Mouse (Mus musculus): ENCODE data around the gene Cox5a. TPM values are rescaled to one million over a fixed set of nuclear protein-coding genes. Genes with fewer than 3 reads are reported as not detected.

Gene Cox5a
- total RNA-seq, 2 experiments from 2014 or later, result 1,447 to 1,511 TPM

GRCm38 (mm10) chr9:57525516-57525915 is 4.4 kb downstream of the Cox5a start:
- no peak for DNase-seq

GRCm38 (mm10) chr9:57526435-57526834 is 5.4 kb downstream of the Cox5a start:
- no peak for DNase-seq

GRCm38 (mm10) chr9:57531946-57532345 is 10.9 kb downstream of the Cox5a start:
- no peak for DNase-seq

DNA sequence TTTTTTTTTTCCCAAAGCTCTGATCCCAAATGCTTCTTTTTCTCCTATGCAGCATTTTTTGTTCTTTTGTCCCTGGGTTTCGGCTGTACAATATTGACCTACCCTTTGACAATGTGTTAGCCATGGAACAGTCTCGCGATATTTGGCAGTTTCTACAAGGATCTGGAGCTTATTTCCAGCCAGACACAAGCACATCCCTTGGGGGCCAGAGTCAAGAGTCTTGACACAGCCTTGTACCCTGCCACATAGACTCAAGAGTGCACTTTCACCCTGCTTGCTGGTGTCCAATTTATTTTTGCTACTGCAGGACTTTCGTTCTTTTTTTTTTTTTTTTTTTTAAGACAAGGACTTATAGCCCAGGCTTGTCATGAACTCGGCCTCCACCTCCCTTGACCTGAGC is 15.3 kb downstream of the Cox5a start:
- DNase-seq, result no peak

DNA sequence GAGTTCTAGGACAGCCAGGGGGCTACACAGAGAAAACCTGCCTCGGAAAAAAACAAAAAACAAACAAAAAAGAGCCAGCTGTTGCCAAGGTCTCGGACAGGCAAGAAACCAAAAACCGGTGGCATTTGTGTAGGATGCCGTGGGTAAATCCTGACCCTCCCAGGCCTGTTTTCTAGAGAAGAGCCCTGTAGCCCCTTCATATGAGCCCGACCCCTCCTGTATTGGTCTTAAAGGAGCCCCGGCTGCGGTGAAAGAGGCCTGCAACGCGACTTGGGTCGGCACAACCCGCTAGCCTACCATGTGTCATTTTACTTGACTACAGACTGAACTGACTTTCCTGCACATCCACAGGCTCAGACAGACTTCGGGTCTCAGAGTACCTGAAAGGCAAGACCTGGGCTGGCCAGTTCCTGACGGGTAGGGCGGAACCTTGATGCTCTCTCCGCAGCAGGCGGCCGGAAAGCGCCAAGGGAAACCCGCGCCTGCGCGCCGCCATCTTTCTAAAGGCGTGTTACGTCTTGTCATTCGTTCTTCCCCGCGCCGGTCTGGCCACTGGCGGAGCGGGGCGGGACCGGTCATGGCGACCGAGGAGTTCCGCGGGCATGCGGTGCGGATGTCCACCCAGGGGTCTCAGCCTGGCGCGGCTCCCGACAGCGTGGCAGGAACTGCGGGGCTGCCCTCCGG is 16.1 kb downstream of the Cox5a start, which contains the start of gene Fam219b:
TSS of gene Fam219b (plus strand) at position 485 of the 684 bp plus-strand sequence.
- DNase-seq, result peak; percentile 87

- DNase-seq, result no peak
Measured at GRCm38 (mm10) chr9:57537728-57538181, 16.7 kb downstream of the Cox5a start.

GRCm38 (mm10) chr9:57539550-57539949 is 18.5 kb downstream of the Cox5a start:
- no peak for DNase-seq

DNA sequence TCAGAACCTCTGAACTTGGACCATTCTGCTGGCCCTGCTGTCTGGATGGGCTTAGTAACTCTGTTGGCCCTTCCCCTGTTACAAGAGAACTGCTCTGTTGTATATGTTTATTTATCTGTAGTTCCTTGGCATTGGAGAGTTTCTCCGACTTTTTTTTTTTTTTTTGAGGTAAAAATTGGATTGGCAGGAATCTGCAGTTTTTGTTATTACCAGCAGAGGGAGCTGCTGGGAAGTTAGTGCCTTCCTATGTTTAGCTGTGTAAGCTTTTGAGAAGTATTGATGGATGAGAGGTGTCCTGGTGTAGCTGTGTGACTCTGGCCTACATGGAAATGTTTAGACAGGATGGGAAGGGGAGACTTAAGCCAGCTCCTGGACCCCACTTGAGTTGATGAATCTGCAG is 20.2 kb downstream of the Cox5a start:
- no peak for DNase-seq

DNA sequence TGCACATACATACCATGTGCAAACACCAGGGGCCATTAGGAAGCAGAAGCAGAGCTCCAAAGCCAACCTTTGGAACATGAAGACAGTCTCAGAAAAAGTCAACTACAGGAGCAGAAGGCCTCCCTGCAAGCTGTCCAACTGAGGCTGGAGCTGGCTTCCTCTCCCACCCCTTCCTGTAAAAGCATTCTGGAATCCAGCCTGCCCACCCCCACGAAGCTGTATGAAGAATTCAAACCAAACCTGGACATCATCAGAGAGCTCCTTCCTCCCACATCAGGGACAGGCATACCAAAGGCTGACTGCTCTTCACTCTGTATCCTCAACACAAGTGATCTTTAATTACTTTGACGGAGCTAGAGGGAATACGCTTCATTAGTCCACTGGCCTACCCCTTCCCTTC is 22.9 kb downstream of the Cox5a start:
- no peak for DNase-seq

- DNase-seq, result peak; percentile 80
Measured at GRCm38 (mm10) chr9:57547287-57547686, 26.2 kb downstream of the Cox5a start.

- no peak for DNase-seq
Measured at GRCm38 (mm10) chr9:57547869-57548268, 26.8 kb downstream of the Cox5a start.

GRCm38 (mm10) chr9:57549186-57549585 is 28.1 kb downstream of the Cox5a start:
- DNase-seq, result no peak

- peak; percentile 62 for DNase-seq
Measured at GRCm38 (mm10) chr9:57550126-57550862, 29.2 kb downstream of the Cox5a start.

DNA sequence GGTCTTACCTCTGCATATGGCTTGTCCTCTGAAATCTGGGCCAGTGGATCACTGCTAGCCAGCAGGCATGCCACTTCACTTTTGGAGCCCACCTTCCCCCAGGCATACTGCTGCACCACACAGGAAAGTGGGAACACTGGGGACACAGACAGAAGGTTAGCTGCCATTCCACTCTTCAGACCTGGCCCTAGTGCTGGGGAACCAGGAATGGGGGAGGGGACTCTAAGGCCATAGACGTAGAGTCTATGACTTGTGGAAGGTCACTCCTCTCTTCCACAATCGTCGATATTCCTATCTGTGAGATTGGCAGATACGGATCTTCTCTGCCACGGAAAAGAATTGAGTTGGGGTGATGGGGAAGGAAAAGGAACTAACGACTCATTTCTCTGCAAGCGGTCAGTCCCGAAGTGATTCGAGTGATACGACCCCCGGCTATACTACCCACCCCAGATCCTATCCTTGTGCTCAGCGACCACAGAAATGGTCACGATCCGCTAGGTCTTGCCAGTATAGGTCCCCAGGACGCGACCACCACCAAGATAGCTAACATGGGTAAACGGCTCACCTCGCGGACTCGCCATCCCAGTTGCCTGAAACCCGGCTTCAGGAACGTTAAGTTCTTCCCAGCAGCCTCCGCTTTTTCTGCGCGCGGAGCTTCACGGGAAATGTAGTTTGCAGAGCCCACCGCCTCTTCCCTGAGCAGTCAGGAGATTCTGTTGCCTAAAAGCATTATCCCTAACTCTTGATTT is 31.2 kb downstream of the Cox5a start, which contains the start of gene Mpi:
TSS of gene Mpi (minus strand) at position 625 of the 749 bp plus-strand sequence.
- peak; percentile 45 for DNase-seq

GRCm38 (mm10) chr9:57553119-57553518 is 32.0 kb downstream of the Cox5a start:
- no peak for DNase-seq

DNA sequence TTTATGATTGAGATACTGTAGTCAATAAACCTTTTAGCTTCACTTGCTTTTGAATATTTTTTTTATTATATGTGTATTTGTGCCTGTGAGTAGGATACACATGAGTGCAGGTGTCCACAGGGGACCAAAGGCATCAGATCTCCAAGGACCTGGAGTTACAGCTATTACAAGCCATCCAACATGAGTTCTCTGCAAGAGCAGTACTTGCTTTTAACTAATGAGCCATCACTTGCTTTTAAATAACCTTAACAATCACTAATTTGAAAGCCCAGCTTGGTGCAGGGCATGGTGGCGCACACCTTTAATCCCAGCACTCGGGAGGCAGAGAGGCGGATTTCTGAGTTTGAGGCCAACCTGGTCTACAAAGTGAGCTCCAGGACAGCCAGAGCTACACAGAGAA is 33.7 kb downstream of the Cox5a start:
- DNase-seq, result no peak

DNA sequence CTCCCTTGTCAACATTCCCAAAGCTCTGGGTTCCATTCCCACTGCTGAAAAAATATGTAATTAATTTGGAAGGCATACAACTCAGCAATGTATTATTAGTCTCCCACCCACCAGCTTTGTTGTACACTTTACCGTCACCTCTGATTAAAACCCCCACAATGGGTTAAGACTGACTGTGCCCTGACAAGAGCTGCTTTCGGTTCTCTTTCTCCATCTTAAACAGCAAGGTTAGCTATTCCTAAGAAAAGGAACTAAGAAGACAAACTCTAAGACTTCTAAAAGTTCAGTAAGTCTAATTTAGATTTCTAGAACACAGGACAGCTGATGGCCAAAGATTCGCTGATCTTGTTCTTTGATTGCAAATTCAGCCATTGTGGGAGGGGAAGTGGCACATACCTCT is 36.1 kb downstream of the Cox5a start:
- DNase-seq, result no peak

DNA sequence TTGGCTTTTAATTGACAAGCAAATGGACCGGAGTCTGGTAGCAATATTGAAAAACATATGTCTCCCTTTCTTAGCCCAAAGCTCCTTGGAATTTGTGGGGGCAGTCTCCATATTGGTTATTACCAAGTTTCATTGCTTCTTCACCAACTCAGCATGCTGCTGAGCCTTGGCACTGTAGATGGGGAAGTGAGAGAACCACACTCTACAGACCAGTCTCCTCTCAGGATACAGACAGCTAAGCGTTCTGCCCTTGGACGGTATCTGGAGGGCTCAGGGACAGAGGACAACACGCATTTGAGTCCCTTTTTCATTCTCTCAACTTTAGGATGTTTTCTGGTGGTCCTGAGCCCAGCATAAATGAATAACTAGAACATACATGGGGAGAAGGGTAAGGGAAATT is 37.6 kb downstream of the Cox5a start:
- no peak for DNase-seq

DNA sequence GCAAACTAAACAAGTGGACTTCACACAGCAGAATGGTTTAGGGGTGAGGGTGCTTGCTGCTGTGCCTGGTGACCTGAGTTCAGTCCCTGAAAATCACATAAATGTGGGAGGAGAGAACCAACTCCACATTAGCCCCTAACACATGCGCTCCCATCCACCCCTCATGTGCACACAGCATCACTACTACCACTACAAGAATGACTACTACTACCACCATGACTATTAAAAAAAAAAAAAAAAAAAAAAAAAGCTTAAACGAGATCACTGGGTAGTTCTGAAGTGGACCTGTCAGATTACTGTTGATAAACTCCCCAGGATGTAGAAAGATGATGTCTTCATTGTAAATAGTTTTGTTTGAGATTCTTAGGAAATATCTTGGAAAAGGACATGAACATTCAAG is 38.5 kb downstream of the Cox5a start:
- DNase-seq, result no peak

DNA sequence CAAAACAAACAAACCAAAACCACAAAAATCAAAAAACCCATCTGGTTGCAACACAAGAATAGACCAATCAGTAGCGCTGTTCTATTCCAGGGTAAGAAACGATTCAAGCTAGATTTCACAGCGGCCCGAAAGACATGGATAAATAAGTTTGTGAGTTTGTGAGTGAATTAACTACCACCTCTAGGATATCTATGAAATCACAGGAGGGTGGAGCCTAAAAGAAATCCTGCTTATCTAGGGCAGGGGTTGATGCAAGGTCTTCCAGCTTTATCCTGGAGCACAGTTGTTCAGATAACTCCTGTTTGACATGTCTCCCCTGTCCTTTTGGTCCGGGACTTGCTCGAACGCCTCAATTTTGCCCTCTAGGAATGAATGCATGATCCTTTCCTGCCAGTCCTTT is 39.2 kb downstream of the Cox5a start:
- DNase-seq, result no peak

DNA sequence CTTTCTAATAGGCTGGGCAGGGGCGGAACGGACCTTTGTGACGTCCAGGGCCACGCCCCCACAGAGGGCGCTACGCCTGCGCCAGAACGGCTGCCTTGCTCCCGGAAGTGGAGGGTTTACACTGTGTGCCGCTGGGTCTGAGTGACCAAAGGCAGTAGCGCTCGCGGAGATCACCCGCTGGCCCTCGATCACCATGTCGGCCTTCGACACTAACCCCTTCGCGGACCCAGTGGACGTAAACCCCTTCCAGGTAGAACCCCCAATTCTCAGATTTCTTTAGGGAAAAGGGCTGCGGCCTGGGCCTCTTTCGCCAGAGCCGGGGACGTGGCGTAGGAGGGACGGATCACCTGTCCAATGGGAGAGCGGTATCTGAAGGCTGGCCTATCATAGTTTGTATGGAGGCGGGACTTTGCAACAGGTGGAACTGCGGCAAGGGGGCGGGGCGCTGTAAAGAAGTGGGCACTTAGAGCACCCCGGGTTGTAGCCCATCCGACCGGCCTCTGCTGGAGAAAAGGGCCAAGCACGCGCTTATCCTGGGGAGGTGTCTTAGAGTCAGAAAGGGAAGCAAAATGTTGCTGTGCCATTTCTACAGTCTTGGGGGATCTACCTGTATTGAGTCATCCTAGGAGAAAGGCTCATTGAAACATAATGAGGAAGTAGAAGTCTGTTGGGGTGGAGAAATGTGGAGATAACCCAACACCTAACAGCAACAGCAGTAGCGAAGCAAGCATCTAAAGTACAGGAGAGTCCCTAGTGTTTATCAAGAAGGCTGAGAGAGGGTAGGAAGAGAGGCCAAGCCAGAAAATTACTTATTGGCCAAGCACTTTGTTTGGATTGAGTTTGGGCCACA is 40.0 kb downstream of the Cox5a start, which contains the start of gene Scamp2:
TSS of gene Scamp2 (plus strand) at position 83 of the 850 bp plus-strand sequence.
- DNase-seq, result peak; percentile 92

GRCm38 (mm10) chr9:57561711-57562099 is 40.6 kb downstream of the Cox5a start:
- no peak for DNase-seq
